Mouse (Mus musculus) megakaryocyte, embryonic 14.5 days (primary cell): ENCODE measurements around the gene Arl4d.
"Not testable (repeated sequence)": the region's sequence is repeated elsewhere in the genome, so short reads cannot be mapped to it uniquely, and the experiment has no call there.

ENCODE experiments used
- FLI1 ChIP-seq: IDR thresholded peaks from 2 replicates; pipeline ENCODE4 v1.6.1; 2012; ENCODE audit warnings: low read length, inconsistent platforms, mixed read lengths
- GATA1 ChIP-seq: IDR thresholded peaks from 3 replicates; pipeline ENCODE4 v1.6.1; 2012; ENCODE audit warnings: mixed read lengths, low read length, inconsistent platforms, borderline replicate concordance

DNA sequence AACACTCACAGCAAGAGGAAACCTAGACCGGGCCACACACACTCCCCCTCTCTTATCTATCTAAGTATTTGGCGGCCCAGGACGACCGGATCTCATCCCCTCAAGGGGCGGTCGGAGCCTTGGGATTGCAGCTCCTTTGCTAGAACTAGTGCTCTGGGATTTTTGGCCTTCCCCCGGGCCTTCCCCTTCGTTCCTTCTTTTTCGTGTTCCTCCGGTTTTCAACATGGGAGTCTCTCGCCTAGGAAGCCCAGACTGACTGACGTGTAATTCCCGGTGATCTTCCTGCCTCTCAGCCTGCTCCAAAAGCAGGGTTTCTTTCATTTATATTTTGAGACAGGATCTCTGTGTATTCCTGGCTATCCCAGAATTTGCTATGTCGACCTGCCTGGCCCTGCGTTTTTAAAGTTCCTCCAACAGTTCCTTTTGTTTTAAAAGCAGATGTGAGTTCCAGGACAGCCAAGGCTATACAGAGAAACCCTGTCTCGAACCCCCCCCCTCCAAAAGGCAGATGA, 19.0 kb upstream of the Arl4d start:
- TF ChIP-seq GATA1, FLI1: not testable (repeated sequence)
